Mouse (Mus musculus): ENCODE data around the gene Isx.

The Isx gene

DNA sequence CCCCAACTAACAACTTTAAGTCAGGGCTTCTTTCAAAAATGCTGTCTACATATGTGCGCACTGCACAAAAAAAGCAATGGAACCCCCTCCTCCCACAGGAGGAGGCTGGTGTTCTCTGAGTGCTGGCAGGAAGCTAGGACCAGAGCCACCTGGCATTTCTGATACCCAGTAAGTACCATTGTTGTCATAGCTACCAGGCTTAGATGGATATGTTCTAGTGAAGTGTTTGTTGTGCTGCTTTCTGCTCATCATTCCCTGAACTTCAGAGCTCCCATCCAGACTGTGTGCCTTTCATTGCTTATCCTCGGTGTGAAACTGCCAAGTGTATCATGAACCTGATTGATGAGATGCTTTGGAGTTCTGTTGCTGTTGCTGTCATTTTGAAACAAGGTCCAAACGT, 26.8 kb downstream of the Isx start:
- no peak for DNase-seq (ENCODE audit: low spot score)

DNA sequence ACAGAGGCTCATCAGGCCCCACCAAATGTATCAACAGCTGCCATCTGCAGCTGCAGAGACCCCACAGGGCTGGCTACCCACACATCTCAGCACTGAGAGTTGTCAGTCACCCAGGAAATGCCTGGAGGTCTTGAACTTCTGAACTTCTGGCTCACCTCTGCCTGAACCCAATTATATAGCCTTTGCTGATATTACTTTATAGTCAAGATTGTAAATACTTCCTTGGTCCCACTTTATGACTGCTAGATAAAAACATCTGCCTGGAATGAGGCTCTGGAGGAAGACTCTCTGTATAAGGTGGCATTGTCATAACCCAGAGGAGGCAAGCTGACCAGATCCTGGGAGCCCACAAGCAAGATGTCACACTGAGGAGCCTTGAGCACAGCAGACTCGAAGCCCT, 28.8 kb downstream of the Isx start:
- no peak for DNase-seq (ENCODE audit: low spot score)

DNA sequence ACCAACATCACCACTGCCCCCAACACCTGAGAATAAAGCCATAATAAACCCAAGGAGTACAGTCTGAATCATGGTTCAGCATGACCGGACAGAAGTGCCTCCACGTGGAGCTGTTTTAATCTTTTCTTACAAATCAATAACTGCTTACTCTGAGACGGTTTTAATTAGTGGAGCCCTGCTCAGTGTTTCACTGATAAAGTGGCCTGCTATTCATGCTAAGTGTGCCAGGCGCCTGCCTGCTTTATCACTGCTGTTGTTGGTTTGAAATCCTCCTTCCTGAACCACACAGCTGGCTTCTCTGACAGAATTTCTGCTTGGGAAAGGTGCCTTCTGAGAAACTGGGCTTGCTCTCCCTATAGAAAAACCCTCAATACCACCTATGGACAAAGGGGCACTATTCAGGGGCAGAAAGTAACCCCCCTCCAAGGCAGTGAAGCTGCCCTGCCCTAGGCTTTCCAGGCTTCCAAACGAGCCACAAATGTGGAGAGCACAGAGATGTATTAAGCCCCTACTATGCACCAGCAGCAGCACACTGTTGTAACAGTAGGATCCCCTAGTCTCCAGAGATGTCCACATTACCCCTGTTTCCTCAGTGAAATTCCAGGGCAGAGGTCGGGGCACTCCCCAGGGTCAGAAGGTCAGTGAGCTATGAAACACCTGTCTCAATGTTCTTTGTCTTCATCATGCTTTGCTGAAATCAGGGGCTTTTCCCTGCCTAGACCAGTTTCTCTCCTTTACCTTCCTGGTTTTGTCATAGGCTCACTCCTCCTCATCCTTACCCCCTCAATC, 30.3 kb downstream of the Isx start:
- no peak for DNase-seq (ENCODE audit: low spot score)

DNA sequence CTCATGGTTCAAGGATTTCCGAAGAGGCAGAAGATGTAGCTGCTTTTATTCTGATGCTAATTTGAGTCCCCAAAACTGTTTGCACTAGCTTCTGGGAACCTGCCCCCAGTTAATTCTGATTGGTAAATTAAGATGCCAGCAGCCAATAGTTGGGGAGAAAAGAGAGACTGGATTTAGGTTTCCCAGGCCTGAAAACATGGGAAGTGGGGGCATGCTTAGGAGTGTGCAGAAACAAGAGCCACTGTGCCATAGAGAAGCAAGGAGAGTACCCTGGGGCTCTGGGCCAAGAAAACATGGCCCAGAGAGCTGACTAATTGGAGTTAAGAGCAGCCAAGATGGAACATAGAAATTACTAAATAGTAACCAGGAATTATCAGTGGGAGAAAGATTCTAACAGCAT, 33.4 kb downstream of the Isx start:
- no peak for DNase-seq (ENCODE audit: low spot score)

DNA sequence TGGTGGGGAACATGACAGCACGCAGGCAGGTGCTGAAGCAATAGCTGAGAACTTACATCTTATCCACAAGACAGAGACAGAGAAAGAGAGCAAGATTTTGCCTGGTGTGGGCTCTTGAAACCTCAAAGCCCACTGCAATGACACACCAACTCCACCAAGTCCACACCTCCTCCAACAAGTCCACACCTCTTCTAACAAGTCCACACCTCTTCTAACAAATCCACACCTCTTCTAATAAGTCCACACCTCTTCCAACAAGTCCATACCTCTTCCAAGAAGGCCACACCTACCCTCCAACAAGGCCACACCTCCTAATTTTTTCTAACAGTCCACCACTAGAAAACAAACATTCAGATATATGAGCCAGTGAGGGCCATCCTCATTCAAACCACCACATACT, 37.7 kb downstream of the Isx start:
- no peak for DNase-seq (ENCODE audit: low spot score)

DNA sequence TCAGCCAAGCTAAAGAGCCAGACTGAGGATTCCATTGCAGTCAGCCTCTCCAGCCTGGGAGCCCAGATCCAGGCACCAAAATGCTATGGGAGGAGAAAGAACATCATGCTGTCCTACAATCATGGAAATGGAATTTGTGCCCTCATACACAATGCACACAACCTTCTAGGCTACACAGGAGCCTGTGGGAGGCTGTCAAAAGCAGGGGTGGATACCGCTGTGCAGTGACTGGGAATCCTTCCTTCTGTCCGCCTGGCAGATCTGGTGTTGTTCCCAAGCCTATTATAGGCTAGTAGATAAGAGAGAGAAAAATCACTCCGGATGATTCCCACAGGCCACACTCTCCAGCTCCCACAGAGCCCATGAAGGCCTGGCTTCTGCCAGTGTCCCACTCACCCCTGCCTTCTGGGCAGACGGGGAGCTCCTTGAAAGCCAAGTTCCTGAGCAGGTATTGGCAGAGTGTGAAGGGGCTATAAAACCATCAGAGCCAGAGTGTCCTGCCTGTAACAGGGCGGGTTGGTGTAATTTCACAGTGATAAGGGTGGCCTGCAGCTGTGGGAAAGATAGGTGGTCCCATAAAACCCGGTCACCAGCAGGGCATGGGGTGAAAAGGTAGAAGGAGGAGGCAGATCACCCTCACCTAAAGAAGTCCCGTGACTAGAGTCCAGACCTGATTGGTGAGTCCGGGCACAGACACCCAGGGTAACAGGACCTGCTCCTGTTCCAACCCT, 47.9 kb downstream of the Isx start:
- no peak for DNase-seq (ENCODE audit: low spot score)

DNA sequence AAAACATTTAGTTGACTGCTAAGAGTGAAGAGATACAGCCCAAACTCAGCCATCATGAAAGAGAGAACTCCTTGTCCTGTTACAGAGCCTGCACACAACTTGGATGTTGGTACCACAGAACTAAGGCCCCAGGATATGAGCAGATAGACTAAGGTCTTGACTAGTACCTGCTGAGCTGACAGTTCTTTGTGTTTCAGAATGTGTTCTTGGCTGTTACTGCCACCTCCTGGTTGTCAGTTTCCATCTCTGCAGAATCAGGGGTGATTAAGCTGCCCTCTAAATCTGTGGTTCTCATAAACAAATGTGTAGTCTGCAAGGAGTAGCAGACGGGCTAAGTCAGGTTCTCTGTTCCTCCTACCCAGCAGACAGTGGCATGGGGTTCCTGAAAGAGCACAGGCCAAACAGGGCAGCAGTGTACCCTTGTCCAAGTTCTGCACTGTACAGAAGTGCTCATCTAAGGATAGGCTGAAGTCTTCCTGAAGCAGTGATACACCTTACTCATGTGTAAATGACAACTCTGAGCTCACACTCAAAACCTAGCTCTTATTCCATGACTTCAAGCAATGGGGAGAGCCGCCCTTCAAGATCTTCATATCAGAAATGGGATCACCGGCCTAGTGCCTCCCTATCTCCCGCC, 49.0 kb downstream of the Isx start:
- peak; percentile 15 for DNase-seq (ENCODE audit: low spot score)

DNA sequence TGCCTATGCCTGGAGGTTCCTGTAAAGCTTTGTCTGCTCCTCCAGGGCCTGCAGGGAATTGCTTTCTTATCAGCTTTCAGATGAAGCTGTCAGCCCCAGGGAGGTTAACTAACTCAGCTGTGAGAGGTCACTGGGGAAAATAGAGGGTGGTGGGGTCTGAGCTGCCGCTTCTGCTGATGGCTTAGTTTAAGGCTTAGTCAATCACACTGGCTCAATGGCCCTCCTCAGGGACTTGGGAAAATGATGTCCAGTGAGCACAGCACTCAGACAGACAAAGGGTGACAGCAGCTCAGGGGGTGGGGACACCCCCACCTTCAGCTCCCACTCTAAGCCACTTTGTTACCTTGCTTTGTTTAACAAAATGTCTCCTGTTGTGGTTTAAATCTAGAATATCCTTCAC, 55.0 kb downstream of the Isx start:
- DNase-seq (ENCODE audit: low spot score): no peak

DNA sequence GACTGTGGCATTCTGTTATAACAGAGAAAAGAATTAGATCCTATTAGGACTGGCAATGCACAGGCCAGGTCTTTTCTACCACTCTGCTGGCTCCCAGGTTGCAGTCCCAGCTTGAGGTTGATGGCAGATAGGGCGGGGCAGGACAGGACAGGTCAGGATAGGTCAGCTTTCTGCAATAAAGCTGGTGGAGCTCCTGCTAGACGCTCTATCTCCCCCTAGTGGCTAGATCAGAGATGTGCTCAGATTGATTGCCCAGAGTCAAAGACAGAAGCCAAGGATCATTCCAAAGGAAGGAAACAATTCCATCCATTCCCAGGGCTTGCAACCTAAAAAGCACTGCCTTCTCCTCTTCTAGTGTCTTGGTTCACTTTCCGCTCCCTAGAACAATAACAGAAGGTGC, 57.8 kb downstream of the Isx start:
- DNase-seq (ENCODE audit: low spot score): peak; percentile 77

DNA sequence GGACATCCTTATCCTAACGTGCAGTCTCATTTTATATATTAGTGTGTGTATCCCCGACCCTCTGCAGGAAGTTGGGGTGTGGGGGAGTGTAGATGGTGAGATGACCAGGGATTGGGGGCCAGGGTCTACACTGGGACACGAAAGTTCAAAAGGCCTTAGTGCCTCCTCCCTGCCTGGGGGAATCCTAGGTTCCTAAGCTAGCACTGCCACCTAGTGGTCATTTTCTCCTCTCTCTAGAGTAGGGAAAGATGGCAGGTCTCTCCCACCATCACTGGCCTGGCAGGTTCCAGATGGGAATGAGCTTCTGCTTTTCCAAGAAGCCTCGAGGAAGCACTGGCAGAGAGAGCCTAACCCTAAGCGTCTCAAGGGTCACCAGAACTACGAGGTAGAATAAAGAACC, 62.3 kb downstream of the Isx start:
- peak; percentile 75 for DNase-seq (ENCODE audit: low spot score)

DNA sequence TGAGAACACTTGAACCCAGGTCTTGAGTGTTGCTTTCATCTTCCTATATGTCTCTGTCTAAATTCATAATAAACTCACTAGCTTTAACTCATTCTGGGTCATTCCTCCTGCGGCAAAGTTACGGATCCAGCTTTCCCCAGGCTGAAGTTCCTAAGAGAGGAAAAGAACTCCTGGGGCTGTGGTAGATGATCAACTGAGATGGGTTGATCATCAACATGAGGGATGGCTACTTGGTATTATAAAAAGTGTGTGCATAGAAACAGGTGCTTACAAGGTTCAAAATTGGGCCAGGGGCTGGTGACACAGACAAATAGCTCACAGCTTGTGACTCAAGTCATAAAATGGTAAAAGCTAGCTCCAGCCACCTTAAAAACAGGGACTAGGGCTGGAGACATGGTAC, 63.7 kb downstream of the Isx start:
- no peak for DNase-seq (ENCODE audit: low spot score)

DNA sequence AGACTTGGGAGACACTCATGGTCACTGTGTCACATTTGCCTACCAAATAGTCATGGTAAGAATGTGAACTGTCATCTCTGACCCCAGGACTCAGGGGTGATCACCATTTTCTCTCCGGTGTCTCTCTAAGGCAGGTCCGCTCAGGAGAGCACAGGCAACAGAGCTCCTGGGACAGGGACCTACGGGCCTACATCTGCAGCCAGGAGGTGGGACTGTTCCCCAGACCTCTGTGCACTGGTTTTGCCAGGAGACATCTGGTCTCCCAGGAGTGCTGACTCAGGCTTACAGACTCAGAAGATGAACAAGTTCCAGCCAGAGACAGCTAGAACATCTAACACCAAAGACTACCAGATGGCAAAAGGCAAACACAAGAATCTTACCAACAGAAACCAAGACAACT, 69.1 kb downstream of the Isx start:
- no peak for DNase-seq (ENCODE audit: low spot score)
